Mouse (Mus musculus) embryonic facial prominence, embryonic 14.5 days (tissue): ENCODE measurements at regions not wholly inside any gene's neighbourhood (a gene's known extent, or its start where the extent isn't known, plus 50 kb on each side); places are given as distances from the start of the nearest gene placed in this dataset.

Experiments
- ATAC-seq: fragments of 200-750 bp; cut with Nextera tagmentation; 2 replicates; pipeline ENCODE4 v1.8.0; 2017; ENCODE audit warnings: low read depth, moderate number of reproducible peaks, moderate TSS enrichment
- DNase-seq: peaks from one replicate; pipeline ENCODE4 v3.0.0-alpha.2; 2015; ENCODE audit warnings: low spot score
- H3K27ac ChIP-seq: fragments of 300-500 bp; sonication (generic); replicated peaks from 2 replicates; pipeline ENCODE4 v1.5.1; 2014; ENCODE audit warnings: low read depth, mild to moderate bottlenecking, low read length, moderate library complexity
- H3K27me3 ChIP-seq: fragments of 300-500 bp; sonication (generic); replicated peaks from 2 replicates; pipeline ENCODE4 v1.6.1; 2014; ENCODE audit warnings: low read length; ENCODE audit not compliant: control insufficient read depth, insufficient read depth
- H3K36me3 ChIP-seq: fragments of 300-500 bp; sonication (generic); 2 replicates; pipeline ENCODE4 v1.6.1; 2014; ENCODE audit warnings: low read length, mixed read lengths; ENCODE audit not compliant: control insufficient read depth, insufficient read depth
- H3K4me1 ChIP-seq: fragments of 300-500 bp; sonication (generic); 2 replicates; pipeline ENCODE4 v1.6.1; 2014; ENCODE audit warnings: antibody characterized with exemption, low read length; ENCODE audit not compliant: control insufficient read depth, insufficient read depth
- H3K4me2 ChIP-seq: fragments of 300-500 bp; sonication (generic); 2 replicates; pipeline ENCODE4 v1.6.1; 2014; ENCODE audit warnings: low read depth, mild to moderate bottlenecking, low read length, moderate library complexity, mixed read lengths
- H3K4me3 ChIP-seq: fragments of 300-500 bp; sonication (generic); 2 replicates; pipeline ENCODE4 v1.5.1; 2014; ENCODE audit warnings: low read depth, mild to moderate bottlenecking, low read length
- H3K9ac ChIP-seq: fragments of 300-500 bp; sonication (generic); 2 replicates; pipeline ENCODE4 v1.6.1; 2014; ENCODE audit warnings: low read depth, mild to moderate bottlenecking, low read length, moderate library complexity, mixed read lengths
- H3K9me3 ChIP-seq: fragments of 300-500 bp; sonication (generic); 2 replicates; pipeline ENCODE4 v1.6.1; 2016; ENCODE audit warnings: low read length; ENCODE audit not compliant: control insufficient read depth
- WGBS: fragments of 180-500 bp; shearing (Covaris S2); extraction: QIAGEN DNeasy Blood & Tissue Kit; methylation state at CpG from one replicate; pipeline ENCODE4 v1.1.7; 2014; 5-methylcytosine and 5-hydroxymethylcytosine counted together

GRCm38 (mm10) chr1:136693421-136693820 lies 68.7 kb downstream of the Zfp281 start:
- WGBS, result 40% methylated on average over 5 of the region's 5 CpGs
- Histone ChIP-seq H3K27ac (no peak overlapping the region), H3K9me3 (no peaks in the 10 kb centered on the region), H3K27me3 (no peaks in the 10 kb centered on the region), H3K4me1 (peaks cover 8% of the 10 kb centered on the region; the same call in 1 of the 2 replicates), H3K9ac (no peak overlapping the region), H3K36me3 (no peaks in the 10 kb centered on the region), H3K4me3 (no peak overlapping the region), H3K4me2 (no peak overlapping the region)
- DNase-seq, result no peak
- no peak for ATAC-seq

GRCm38 (mm10) chr1:136694983-136695382 lies 70.3 kb downstream of the Zfp281 start:
- no peak for DNase-seq
- H3K9me3 ChIP-seq, result no peaks in the 10 kb centered on the region
- H3K27ac ChIP-seq, result no peak overlapping the region
- WGBS, result 62% methylated on average over 7 of the region's 7 CpGs
- no peaks in the 10 kb centered on the region for H3K36me3 ChIP-seq
- no peak overlapping the region for H3K4me2 ChIP-seq
- no peak overlapping the region for H3K4me3 ChIP-seq
- H3K9ac ChIP-seq, result no peak overlapping the region
- no peak for ATAC-seq
- peaks cover 8% of the 10 kb centered on the region; the same call in 1 of the 2 replicates for H3K4me1 ChIP-seq
- H3K27me3 ChIP-seq, result no peaks in the 10 kb centered on the region

GRCm38 (mm10) chr1:136696077-136696641 lies 71.5 kb downstream of the Zfp281 start:
- no peaks in the 10 kb centered on the region for H3K27me3 ChIP-seq
- H3K4me3 ChIP-seq, result peak overlapping the region; percentile 15
- no peak for ATAC-seq
- no peaks in the 10 kb centered on the region for H3K9me3 ChIP-seq
- no peak overlapping the region for H3K27ac ChIP-seq
- H3K4me2 ChIP-seq, result peak overlapping the region; percentile 50
- H3K4me1 ChIP-seq, result peaks cover 8% of the 10 kb centered on the region; the same call in 1 of the 2 replicates
- 10% methylated on average over 19 of the region's 19 CpGs for WGBS
- DNase-seq, result peak; percentile 33
- H3K9ac ChIP-seq, result peak overlapping the region; percentile 35
- no peaks in the 10 kb centered on the region for H3K36me3 ChIP-seq

GRCm38 (mm10) chr1:136698454-136699152 lies 73.9 kb downstream of the Zfp281 start:
- no peak overlapping the region for H3K9ac ChIP-seq
- H3K4me1 ChIP-seq, result peaks cover 8% of the 10 kb centered on the region; the same call in 1 of the 2 replicates
- no peak overlapping the region for H3K4me2 ChIP-seq
- H3K4me3 ChIP-seq, result no peak overlapping the region
- no peak for ATAC-seq
- 20% methylated on average over 9 of the region's 9 CpGs for WGBS
- H3K36me3 ChIP-seq, result no peaks in the 10 kb centered on the region
- H3K9me3 ChIP-seq, result no peaks in the 10 kb centered on the region
- H3K27ac ChIP-seq, result no peak overlapping the region
- H3K27me3 ChIP-seq, result no peaks in the 10 kb centered on the region
- no peak for DNase-seq

GRCm38 (mm10) chr1:136699153-136699524 lies 74.4 kb downstream of the Zfp281 start:
- ATAC-seq, result no peak
- Histone ChIP-seq H3K36me3 (no peaks in the 10 kb centered on the region), H3K27me3 (no peaks in the 10 kb centered on the region), H3K9ac (no peak overlapping the region), H3K4me3 (no peak overlapping the region), H3K4me2 (no peak overlapping the region), H3K27ac (no peak overlapping the region), H3K4me1 (peaks cover 8% of the 10 kb centered on the region; the same call in 1 of the 2 replicates), H3K9me3 (no peaks in the 10 kb centered on the region)
- 70% methylated on average over 7 of the region's 7 CpGs for WGBS
- DNase-seq, result no peak

GRCm38 (mm10) chr1:136699571-136699970 lies 74.9 kb downstream of the Zfp281 start:
- no peak for DNase-seq
- Histone ChIP-seq H3K4me3 (no peak overlapping the region), H3K27ac (no peak overlapping the region), H3K36me3 (no peaks in the 10 kb centered on the region), H3K27me3 (no peaks in the 10 kb centered on the region), H3K9me3 (no peaks in the 10 kb centered on the region), H3K4me1 (peaks cover 8% of the 10 kb centered on the region; the same call in 1 of the 2 replicates), H3K4me2 (no peak overlapping the region), H3K9ac (no peak overlapping the region)
- no peak for ATAC-seq
- WGBS, result 84% methylated on average over 8 of the region's 8 CpGs

- 87% methylated on average over 5 of the region's 5 CpGs for WGBS
- DNase-seq, result no peak
- H3K4me3 ChIP-seq, result no peak overlapping the region
- ATAC-seq, result no peak
- no peaks in the 10 kb centered on the region for H3K4me1 ChIP-seq
- no peaks in the 10 kb centered on the region for H3K9me3 ChIP-seq
- H3K36me3 ChIP-seq, result no peaks in the 10 kb centered on the region
- H3K4me2 ChIP-seq, result no peak overlapping the region
- H3K27me3 ChIP-seq, result no peaks in the 10 kb centered on the region
- H3K27ac ChIP-seq, result no peak overlapping the region
- no peak overlapping the region for H3K9ac ChIP-seq
Measured at GRCm38 (mm10) chr1:136704139-136704538, 79.4 kb downstream of the Zfp281 start.

GRCm38 (mm10) chr1:136706509-136706908 lies 81.8 kb downstream of the Zfp281 start:
- ATAC-seq (no peak), DNase-seq (no peak)
- 72% methylated on average over 8 of the region's 8 CpGs for WGBS
- Histone ChIP-seq H3K4me3 (no peak overlapping the region), H3K4me1 (no peaks in the 10 kb centered on the region), H3K9ac (no peak overlapping the region), H3K27ac (no peak overlapping the region), H3K27me3 (no peaks in the 10 kb centered on the region), H3K4me2 (no peak overlapping the region), H3K9me3 (no peaks in the 10 kb centered on the region), H3K36me3 (no peaks in the 10 kb centered on the region)

- Histone ChIP-seq H3K9me3 (no peaks in the 10 kb centered on the region), H3K4me1 (no peaks in the 10 kb centered on the region), H3K4me2 (no peak overlapping the region), H3K9ac (no peak overlapping the region), H3K27ac (no peak overlapping the region), H3K27me3 (no peaks in the 10 kb centered on the region), H3K4me3 (no peak overlapping the region), H3K36me3 (no peaks in the 10 kb centered on the region)
- ATAC-seq (no peak), DNase-seq (no peak)
- 88% methylated on average over 8 of the region's 8 CpGs for WGBS
Measured at GRCm38 (mm10) chr1:136707394-136707793, 82.7 kb downstream of the Zfp281 start.
